Mouse (Mus musculus) liver, adult 2 months (tissue): ENCODE measurements around the gene St3gal6. TPM values are rescaled to one million over a fixed set of nuclear protein-coding genes. Genes with fewer than 3 reads are reported as not detected.
"Not testable (repeated sequence)": the region's sequence is repeated elsewhere in the genome, so short reads cannot be mapped to it uniquely, and the experiment has no call there.

ENCODE experiments used
- DNase-seq: peaks from one replicate; pipeline ENCODE4 v3.0.0-alpha.2; 2011; ENCODE audit warnings: low read depth, low spot score; ENCODE audit errors: extremely low read depth
- H3K27ac ChIP-seq: fragments of 200-500 bp; replicated peaks from 2 replicates; pipeline ENCODE4 v1.5.1; 2012; ENCODE audit warnings: low read depth, mild to moderate bottlenecking, control low read depth, inconsistent platforms, low read length; ENCODE audit not compliant: insufficient read depth
- H3K27me3 ChIP-seq: fragments of 200-500 bp; 2 replicates; pipeline ENCODE4 v1.6.1; 2012; ENCODE audit warnings: mild to moderate bottlenecking, moderate library complexity, low read length, inconsistent platforms; ENCODE audit not compliant: control insufficient read depth, insufficient read depth
- H3K36me3 ChIP-seq: fragments of 200-500 bp; 2 replicates; pipeline ENCODE4 v1.6.1; 2012; ENCODE audit warnings: low read length, inconsistent platforms; ENCODE audit not compliant: control insufficient read depth, insufficient read depth
- H3K4me1 ChIP-seq: fragments of 200-500 bp; 2 replicates; pipeline ENCODE4 v1.6.1; 2011; ENCODE audit warnings: low read length; ENCODE audit not compliant: control insufficient read depth, insufficient read depth
- H3K4me3 ChIP-seq: fragments of 200-500 bp; 2 replicates; pipeline ENCODE4 v1.5.1; 2011; ENCODE audit warnings: low read depth, mild to moderate bottlenecking, control low read depth, low read length, moderate library complexity; ENCODE audit not compliant: insufficient read depth
- H3K79me2 ChIP-seq: fragments of 200-500 bp; 2 replicates; pipeline ENCODE4 v1.6.1; 2012; ENCODE audit warnings: inconsistent platforms, mild to moderate bottlenecking, low read length, moderate library complexity; ENCODE audit not compliant: control insufficient read depth, insufficient read depth
- H3K9ac ChIP-seq: fragments of 200-500 bp; 2 replicates; pipeline ENCODE4 v1.6.1; 2012; ENCODE audit warnings: low read depth, mild to moderate bottlenecking, control low read depth, inconsistent platforms, low read length
- CTCF ChIP-seq: fragments of 200-500 bp; IDR thresholded peaks from 2 replicates; pipeline ENCODE4 v1.5.1; 2011; ENCODE audit warnings: low read depth, low read length, control low read depth
- POLR2A ChIP-seq: fragments of 200-500 bp; IDR thresholded peaks from 2 replicates; pipeline ENCODE4 v1.6.1; 2011; ENCODE audit warnings: low read length, control low read depth; ENCODE audit not compliant: insufficient read depth; ENCODE audit errors: extremely low read depth
- WGBS: fragments of 180-500 bp; shearing (Covaris S2); methylation state at CpG from one replicate; pipeline ENCODE4 v1.1.7; 2018; 5-methylcytosine and 5-hydroxymethylcytosine counted together
- polyA plus RNA-seq: library from polyadenylated mRNA; depleted of rRNA; stranded (reverse); fragments of >200 nt; gene quantifications from 2 replicates; pipeline ENCODE4 v1.2.3, GENCODE M21; 2012
- total RNA-seq: library from RNA; depleted of rRNA; stranded (reverse); fragments of >200 nt; gene quantifications from 2 replicates; pipeline ENCODE4 v1.2.3, GENCODE M21; 2014

St3gal6 gene
- total and polyA plus RNA-seq, 2 experiments: 4.8 to 5.1 TPM

DNA sequence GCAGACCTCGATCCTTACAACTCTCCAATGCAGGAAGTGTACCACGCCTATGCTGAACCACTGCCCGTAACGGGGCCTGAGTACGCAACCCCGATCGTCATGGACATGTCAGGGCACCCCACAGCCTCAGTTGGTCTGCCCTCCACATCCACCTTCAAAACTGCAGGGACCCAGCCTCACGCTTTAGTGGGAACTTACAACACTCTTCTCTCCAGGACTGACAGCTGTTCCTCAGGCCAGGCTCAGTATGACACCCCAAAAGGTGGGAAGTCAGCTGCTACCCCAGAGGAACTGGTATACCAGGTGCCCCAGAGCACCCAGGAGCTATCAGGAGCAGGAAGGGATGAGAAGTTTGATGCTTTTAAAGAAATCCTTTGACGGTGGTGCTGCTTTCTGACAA, 58.6 kb downstream of the St3gal6 start:
- TF ChIP-seq CTCF (no peak), POLR2A (no peak)
- H3K9ac ChIP-seq: no peak overlapping the region
- H3K27ac ChIP-seq: no peak overlapping the region
- H3K27me3 ChIP-seq: no peaks in the 10 kb centered on the region
- WGBS: 88% methylated on average over 9 of the region's 9 CpGs
- H3K4me1 ChIP-seq: no peaks in the 10 kb centered on the region
- H3K4me3 ChIP-seq: no peak overlapping the region
- no peak for DNase-seq
- no peaks in the 10 kb centered on the region for H3K79me2 ChIP-seq
- H3K36me3 ChIP-seq: no peaks in the 10 kb centered on the region

DNA sequence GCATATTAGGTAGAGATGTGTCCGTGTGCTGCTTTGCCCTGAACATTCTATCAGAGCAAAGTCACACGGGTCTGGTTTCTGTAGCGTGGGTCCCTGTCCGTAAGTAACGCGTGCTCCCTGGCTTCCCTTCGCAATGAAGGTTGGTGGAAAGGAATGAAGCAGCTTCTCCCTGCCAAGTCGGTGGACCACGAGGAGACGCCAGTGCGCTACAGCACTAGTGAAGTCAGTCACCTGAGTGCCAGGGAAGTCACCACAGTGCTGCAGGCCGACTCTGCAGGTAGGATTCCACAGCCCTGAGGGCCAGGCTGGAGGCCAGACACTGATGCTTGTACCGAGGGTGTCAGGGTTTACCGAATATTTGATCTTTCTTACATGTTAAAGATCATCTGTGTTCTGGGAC, 60.0 kb downstream of the St3gal6 start:
- Histone ChIP-seq H3K9ac (no peak overlapping the region), H3K36me3 (no peaks in the 10 kb centered on the region), H3K27ac (no peak overlapping the region), H3K4me1 (no peaks in the 10 kb centered on the region), H3K79me2 (no peaks in the 10 kb centered on the region), H3K4me3 (no peak overlapping the region), H3K27me3 (no peaks in the 10 kb centered on the region)
- WGBS: 93% methylated on average over 14 of the region's 14 CpGs
- TF ChIP-seq POLR2A: no peak
- TF ChIP-seq CTCF: no peak
- no peak for DNase-seq

DNA sequence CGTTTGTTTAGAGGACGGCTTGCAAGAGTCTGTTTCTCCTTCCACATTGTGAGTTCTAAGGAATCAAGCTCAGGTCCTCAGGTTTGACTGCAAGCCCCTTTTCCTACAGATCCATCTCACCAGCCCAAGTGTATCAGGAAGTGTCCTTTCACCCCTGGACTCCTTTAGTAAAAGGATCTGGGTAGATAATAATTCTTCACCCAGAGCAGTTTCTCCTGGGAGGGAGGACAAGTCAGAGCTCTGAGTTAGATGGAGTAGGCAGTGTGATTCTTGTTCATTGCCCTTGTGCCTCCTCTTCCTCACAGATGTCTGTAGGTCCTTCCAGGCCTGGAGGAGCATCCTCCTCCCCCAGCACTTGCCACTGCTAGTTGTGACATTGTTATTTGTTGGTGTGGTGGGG, 61.5 kb downstream of the St3gal6 start:
- no peak overlapping the region for H3K27ac ChIP-seq
- no peaks in the 10 kb centered on the region for H3K4me1 ChIP-seq
- H3K4me3 ChIP-seq: no peak overlapping the region
- H3K27me3 ChIP-seq: no peaks in the 10 kb centered on the region
- no peaks in the 10 kb centered on the region for H3K79me2 ChIP-seq
- no peaks in the 10 kb centered on the region for H3K36me3 ChIP-seq
- DNase-seq: no peak
- H3K9ac ChIP-seq: no peak overlapping the region
- TF ChIP-seq POLR2A (no peak), CTCF (no peak)
- WGBS: 86% methylated on average over 2 of the region's 2 CpGs

DNA sequence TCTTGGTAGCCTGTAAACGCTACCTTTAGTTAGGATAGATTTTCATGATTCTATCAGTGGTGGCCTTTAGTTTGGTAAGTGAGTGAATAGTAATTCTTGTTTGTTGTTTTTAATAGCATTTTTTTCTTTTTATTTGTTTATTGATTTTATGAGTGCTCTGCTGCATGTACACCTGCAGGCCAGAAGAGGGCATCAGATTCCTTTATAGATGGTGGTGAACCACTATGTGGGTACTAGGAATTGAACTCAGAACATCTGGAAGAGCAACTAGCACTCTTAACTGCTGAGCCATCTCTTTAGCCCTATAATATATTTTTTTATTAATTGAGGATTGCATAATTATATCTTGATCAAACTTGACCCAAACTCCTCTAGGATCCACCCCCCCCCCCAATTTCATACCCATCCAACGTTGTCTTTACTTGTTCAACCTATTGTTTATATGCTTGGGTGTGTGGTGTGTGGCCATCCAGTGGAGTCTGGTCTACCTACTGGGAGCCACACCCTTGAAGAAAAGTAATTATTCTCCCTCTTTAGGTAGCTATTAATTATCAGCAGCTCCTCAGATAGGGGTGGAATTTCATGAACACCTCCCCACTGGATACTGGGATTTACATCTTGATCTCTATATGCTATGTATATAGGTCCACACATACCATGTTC, 62.1 kb downstream of the St3gal6 start:
- 84% methylated on average over 2 of the region's 2 CpGs for WGBS
- no peak overlapping the region for H3K4me3 ChIP-seq
- no peaks in the 10 kb centered on the region for H3K4me1 ChIP-seq
- TF ChIP-seq CTCF: peak; percentile 27; the same call in 1 of the 2 replicates
- TF ChIP-seq POLR2A: no peak
- H3K9ac ChIP-seq: no peak overlapping the region
- peak; percentile 31 for DNase-seq
- H3K27ac ChIP-seq: no peak overlapping the region
- H3K36me3 ChIP-seq: no peaks in the 10 kb centered on the region
- no peaks in the 10 kb centered on the region for H3K27me3 ChIP-seq
- no peaks in the 10 kb centered on the region for H3K79me2 ChIP-seq

DNA sequence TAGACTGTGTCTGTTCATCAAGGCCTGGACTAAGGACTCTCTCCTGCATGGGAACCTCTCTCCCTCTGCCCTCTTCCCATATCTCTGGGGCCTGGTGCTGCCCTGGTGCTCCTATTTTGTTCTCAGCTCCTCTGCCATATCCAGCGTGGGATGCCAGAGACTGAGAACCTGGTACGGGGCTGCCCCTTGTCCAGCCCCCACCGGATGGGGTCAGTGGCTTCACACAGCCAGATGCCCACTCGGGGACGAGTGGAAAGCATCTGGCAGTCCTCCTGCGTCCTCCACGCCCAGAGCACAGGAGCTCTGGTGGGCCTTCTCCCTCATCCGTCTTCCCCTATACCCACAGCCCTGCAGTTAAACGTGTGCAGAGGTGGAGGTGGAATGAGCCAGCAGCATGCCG, 63.7 kb downstream of the St3gal6 start:
- no peak for DNase-seq
- H3K79me2 ChIP-seq: no peaks in the 10 kb centered on the region
- H3K27ac ChIP-seq: no peak overlapping the region
- WGBS: 87% methylated on average over 10 of the region's 10 CpGs
- no peak overlapping the region for H3K4me3 ChIP-seq
- H3K36me3 ChIP-seq: no peaks in the 10 kb centered on the region
- no peak for TF ChIP-seq CTCF
- TF ChIP-seq POLR2A: no peak
- no peak overlapping the region for H3K9ac ChIP-seq
- H3K4me1 ChIP-seq: no peaks in the 10 kb centered on the region
- H3K27me3 ChIP-seq: no peaks in the 10 kb centered on the region

DNA sequence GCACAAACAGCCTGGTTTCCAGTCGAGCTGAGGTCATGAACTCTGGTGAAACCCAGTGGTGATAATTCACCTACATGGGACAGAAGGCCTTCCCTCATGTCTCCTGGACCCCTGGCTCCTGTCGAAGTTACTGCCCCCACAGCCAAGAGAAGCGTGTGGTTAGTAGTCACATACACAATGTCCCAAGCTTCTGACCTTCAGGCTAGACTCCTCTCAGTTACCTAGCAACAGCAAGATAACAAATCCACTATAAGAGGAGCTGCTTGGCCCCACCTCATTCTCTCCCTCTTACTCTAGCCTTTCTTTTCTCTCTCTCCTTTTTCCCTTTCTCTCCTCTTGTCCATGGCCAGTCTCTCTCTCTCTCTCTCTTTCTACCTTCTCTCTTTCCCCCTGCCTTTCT, 64.1 kb downstream of the St3gal6 start:
- not testable (repeated sequence) for H3K36me3 ChIP-seq, H3K4me3 ChIP-seq, DNase-seq, H3K4me1 ChIP-seq, H3K79me2 ChIP-seq, H3K9ac ChIP-seq, H3K27ac ChIP-seq, H3K27me3 ChIP-seq
- WGBS: 40% methylated on average over 3 of the region's 3 CpGs
